Mouse (Mus musculus): ENCODE data around the gene Nsg1. TPM values are rescaled to one million over a fixed set of nuclear protein-coding genes. Genes with fewer than 3 reads are reported as not detected.
A peak's percentile ranks its signal among the peaks of the same experiment; 100 is the strongest.

Nsg1 gene
- polyA plus RNA-seq, 1 experiment from 2014 or later, result 367 TPM

- H3K9ac ChIP-seq (replicated peaks; ENCODE audit: low read depth, low read length), result 0 out of 2 replicates have a peak overlapping the region, but pooled peaks have one; percentile 25
These were observed 7.3 kb downstream of the Nsg1 start for GRCm38 (mm10) chr5:38152201-38153108.

GRCm38 (mm10) chr5:38151264-38151663, 8.4 kb downstream of the Nsg1 start:
- WGBS, result 58% methylated on average over 3 of the region's 3 CpGs
- Histone ChIP-seq H3K4me1 (ENCODE audit: control insufficient read depth, insufficient read depth, low read length) (peaks cover 57% of the 10 kb centered on the region), H3K9ac (replicated peaks; ENCODE audit: low read depth, low read length) (no peak overlapping the region), H3K27ac (ENCODE audit: low read depth, low read length) (no peak overlapping the region), H3K27me3 (ENCODE audit: control insufficient read depth, insufficient read depth, low read length) (no peaks in the 10 kb centered on the region), H3K9me3 (ENCODE audit: control insufficient read depth, low read length) (no peaks in the 10 kb centered on the region), H3K4me3 (ENCODE audit: low read depth, low read length) (no peak overlapping the region), H3K36me3 (ENCODE audit: control insufficient read depth, insufficient read depth, low read length) (peaks cover 82% of the 10 kb centered on the region), H3K4me2 (ENCODE audit: low read depth, low read length) (0 out of 2 replicates have a peak overlapping the region, but pooled peaks have one; percentile 11)
- no peak for ATAC-seq (ENCODE audit: low read depth)

More at GRCm38 (mm10) chr5:38152201-38153108, 7.3 kb downstream of the Nsg1 start:
- H3K27me3 ChIP-seq (ENCODE audit: control insufficient read depth, insufficient read depth, low read length), result no peaks in the 10 kb centered on the region
- H3K27ac ChIP-seq (ENCODE audit: low read depth, low read length), result no peak overlapping the region
- H3K9me3 ChIP-seq (ENCODE audit: control insufficient read depth, low read length), result no peaks in the 10 kb centered on the region
- no peak overlapping the region for H3K4me3 ChIP-seq (ENCODE audit: low read depth, low read length)
- H3K4me2 ChIP-seq (ENCODE audit: low read depth, low read length), result peak overlapping the region; percentile 32
- no peak for ATAC-seq (ENCODE audit: low read depth)
- peaks cover 83% of the 10 kb centered on the region for H3K36me3 ChIP-seq (ENCODE audit: control insufficient read depth, insufficient read depth, low read length)
- peaks cover 68% of the 10 kb centered on the region for H3K4me1 ChIP-seq (ENCODE audit: control insufficient read depth, insufficient read depth, low read length)
- 59% methylated on average over 10 of the region's 10 CpGs for WGBS

- no peak overlapping the region for H3K4me3 ChIP-seq (ENCODE audit: low read depth, low read length)
These were observed 13.2 kb downstream of the Nsg1 start for GRCm38 (mm10) chr5:38146524-38146923.

GRCm38 (mm10) chr5:38140893-38141292, 18.8 kb downstream of the Nsg1 start:
- Histone ChIP-seq H3K27me3 (ENCODE audit: control insufficient read depth, insufficient read depth, low read length) (no peaks in the 10 kb centered on the region), H3K27ac (ENCODE audit: low read depth, low read length) (no peak overlapping the region), H3K4me3 (ENCODE audit: low read depth, low read length) (no peak overlapping the region), H3K9ac (replicated peaks; ENCODE audit: low read depth, low read length) (no peak overlapping the region), H3K36me3 (ENCODE audit: control insufficient read depth, insufficient read depth, low read length) (peaks cover 85% of the 10 kb centered on the region), H3K4me1 (ENCODE audit: control insufficient read depth, insufficient read depth, low read length) (0 out of 2 replicates have a peak, but pooled peaks cover 1% of the 10 kb centered on the region), H3K4me2 (ENCODE audit: low read depth, low read length) (no peak overlapping the region), H3K9me3 (ENCODE audit: control insufficient read depth, low read length) (no peaks in the 10 kb centered on the region)
- 81% methylated on average over 6 of the region's 6 CpGs for WGBS
- no peak for ATAC-seq (ENCODE audit: low read depth)

More at GRCm38 (mm10) chr5:38146524-38146923, 13.2 kb downstream of the Nsg1 start:
- no peak overlapping the region for H3K4me2 ChIP-seq (ENCODE audit: low read depth, low read length)
- H3K27ac ChIP-seq (ENCODE audit: low read depth, low read length), result no peak overlapping the region
- peaks cover 16% of the 10 kb centered on the region for H3K4me1 ChIP-seq (ENCODE audit: control insufficient read depth, insufficient read depth, low read length)
- WGBS, result 87% methylated on average over 6 of the region's 6 CpGs
- H3K36me3 ChIP-seq (ENCODE audit: control insufficient read depth, insufficient read depth, low read length), result peaks cover 75% of the 10 kb centered on the region
- H3K9ac ChIP-seq (replicated peaks; ENCODE audit: low read depth, low read length), result no peak overlapping the region
- no peak for ATAC-seq (ENCODE audit: low read depth)
- no peaks in the 10 kb centered on the region for H3K27me3 ChIP-seq (ENCODE audit: control insufficient read depth, insufficient read depth, low read length)
- no peaks in the 10 kb centered on the region for H3K9me3 ChIP-seq (ENCODE audit: control insufficient read depth, low read length)

- no peak overlapping the region for H3K4me3 ChIP-seq (ENCODE audit: low read depth, low read length)
- H3K36me3 ChIP-seq (ENCODE audit: control insufficient read depth, insufficient read depth, low read length), result peaks cover 64% of the 10 kb centered on the region
- H3K27ac ChIP-seq (ENCODE audit: low read depth, low read length), result no peak overlapping the region
- H3K27me3 ChIP-seq (ENCODE audit: control insufficient read depth, insufficient read depth, low read length), result no peaks in the 10 kb centered on the region
- no peaks in the 10 kb centered on the region for H3K9me3 ChIP-seq (ENCODE audit: control insufficient read depth, low read length)
- 85% methylated on average over 9 of the region's 9 CpGs for WGBS
- no peak overlapping the region for H3K4me2 ChIP-seq (ENCODE audit: low read depth, low read length)
- no peak overlapping the region for H3K9ac ChIP-seq (replicated peaks; ENCODE audit: low read depth, low read length)
- ATAC-seq (ENCODE audit: low read depth), result no peak
- no peaks in the 10 kb centered on the region for H3K4me1 ChIP-seq (ENCODE audit: control insufficient read depth, insufficient read depth, low read length)
These were observed 22.5 kb downstream of the Nsg1 start for GRCm38 (mm10) chr5:38137163-38137562.

GRCm38 (mm10) chr5:38136247-38136646, 23.5 kb downstream of the Nsg1 start:
- H3K27ac ChIP-seq (ENCODE audit: low read depth, low read length), result no peak overlapping the region
- WGBS, result 92% methylated on average over 9 of the region's 9 CpGs

GRCm38 (mm10) chr5:38129339-38129738, 30.4 kb downstream of the Nsg1 start:
- no peak overlapping the region for H3K27ac ChIP-seq (ENCODE audit: low read depth, low read length)

More at GRCm38 (mm10) chr5:38136247-38136646, 23.5 kb downstream of the Nsg1 start:
- Histone ChIP-seq H3K4me3 (ENCODE audit: low read depth, low read length) (no peak overlapping the region), H3K9me3 (ENCODE audit: control insufficient read depth, low read length) (no peaks in the 10 kb centered on the region), H3K9ac (replicated peaks; ENCODE audit: low read depth, low read length) (no peak overlapping the region), H3K4me1 (ENCODE audit: control insufficient read depth, insufficient read depth, low read length) (no peaks in the 10 kb centered on the region), H3K36me3 (ENCODE audit: control insufficient read depth, insufficient read depth, low read length) (peaks cover 55% of the 10 kb centered on the region), H3K4me2 (ENCODE audit: low read depth, low read length) (no peak overlapping the region), H3K27me3 (ENCODE audit: control insufficient read depth, insufficient read depth, low read length) (no peaks in the 10 kb centered on the region)
- ATAC-seq (ENCODE audit: low read depth), result no peak; the same call in 1 of the 2 replicates

GRCm38 (mm10) chr5:38126519-38127306, 33.0 kb downstream of the Nsg1 start:
- Histone ChIP-seq H3K9me3 (ENCODE audit: control insufficient read depth, low read length) (no peaks in the 10 kb centered on the region), H3K4me3 (ENCODE audit: low read depth, low read length) (no peak overlapping the region), H3K4me1 (ENCODE audit: control insufficient read depth, insufficient read depth, low read length) (no peaks in the 10 kb centered on the region), H3K9ac (replicated peaks; ENCODE audit: low read depth, low read length) (no peak overlapping the region), H3K27me3 (ENCODE audit: control insufficient read depth, insufficient read depth, low read length) (no peaks in the 10 kb centered on the region), H3K4me2 (ENCODE audit: low read depth, low read length) (no peak overlapping the region), H3K27ac (ENCODE audit: low read depth, low read length) (no peak overlapping the region), H3K36me3 (ENCODE audit: control insufficient read depth, insufficient read depth, low read length) (no peaks in the 10 kb centered on the region)
- ATAC-seq (ENCODE audit: low read depth), result no peak
- 89% methylated on average over 13 of the region's 13 CpGs for WGBS

More at GRCm38 (mm10) chr5:38129339-38129738, 30.4 kb downstream of the Nsg1 start:
- H3K4me3 ChIP-seq (ENCODE audit: low read depth, low read length), result no peak overlapping the region
- no peaks in the 10 kb centered on the region for H3K27me3 ChIP-seq (ENCODE audit: control insufficient read depth, insufficient read depth, low read length)
- H3K4me2 ChIP-seq (ENCODE audit: low read depth, low read length), result no peak overlapping the region
- no peaks in the 10 kb centered on the region for H3K36me3 ChIP-seq (ENCODE audit: control insufficient read depth, insufficient read depth, low read length)
- no peaks in the 10 kb centered on the region for H3K9me3 ChIP-seq (ENCODE audit: control insufficient read depth, low read length)
- WGBS, result 94% methylated on average over 2 of the region's 2 CpGs
- H3K9ac ChIP-seq (replicated peaks; ENCODE audit: low read depth, low read length), result no peak overlapping the region
- ATAC-seq (ENCODE audit: low read depth), result no peak
- H3K4me1 ChIP-seq (ENCODE audit: control insufficient read depth, insufficient read depth, low read length), result no peaks in the 10 kb centered on the region

All from neural tube, embryonic 14.5 days (tissue).